Mouse (Mus musculus): ENCODE measurements at regions not wholly inside any gene's neighbourhood (a gene's known extent, or its start where the extent isn't known, plus 50 kb on each side); places are given as distances from the start of the nearest gene placed in this dataset.

- TF ChIP-seq CTCF (IDR thresholded peaks at IDR 0.05; ENCODE audit: borderline replicate concordance, insufficient read depth, low read depth, low read length) (no peak), POLR2A (IDR thresholded peaks at IDR 0.05; ENCODE audit: borderline replicate concordance, insufficient read depth, low read length) (no peak)
Measured at GRCm38 (mm10) chr3:21861636-21861970, 214.8 kb upstream of the Tbl1xr1 start.
